Mouse (Mus musculus): ENCODE results near the gene Eif3l.

Eif3l gene

GRCm38 (mm10) chr15:79123751-79124150 lies 48.8 kb downstream of the Eif3l start:
- no peak for DNase-seq (ENCODE audit: low spot score in 2 of 2)

GRCm38 (mm10) chr15:79124331-79124875 lies 49.4 kb downstream of the Eif3l start:
- DNase-seq (ENCODE audit: low spot score in 2 of 2): no peak

- DNase-seq (ENCODE audit: low spot score in 2 of 2): peak in 1 of 2 experiments; percentile 44
Observed at GRCm38 (mm10) chr15:79126217-79126932, 51.4 kb downstream of the Eif3l start.

DNA sequence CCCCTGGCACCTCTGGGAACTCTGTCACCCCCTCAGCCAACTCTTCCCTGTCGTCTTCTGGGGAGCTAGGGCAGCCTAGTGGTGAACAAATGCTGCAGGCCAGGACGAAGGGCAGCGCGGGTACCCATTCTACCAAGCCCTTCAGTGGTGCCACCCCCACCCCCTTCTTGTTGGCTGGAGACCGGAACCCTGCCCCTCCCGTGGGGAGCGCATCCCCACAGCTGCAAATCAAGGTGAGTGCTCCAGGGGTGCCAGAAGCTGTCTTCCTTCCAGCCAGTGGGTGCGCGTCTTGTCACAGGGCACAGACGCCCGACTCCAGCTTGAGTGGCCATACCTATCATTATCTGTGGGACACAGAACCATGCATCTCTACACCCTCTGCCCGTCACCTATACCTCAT lies 52.1 kb downstream of the Eif3l start:
- no peak for DNase-seq (ENCODE audit: low spot score in 2 of 2)

DNA sequence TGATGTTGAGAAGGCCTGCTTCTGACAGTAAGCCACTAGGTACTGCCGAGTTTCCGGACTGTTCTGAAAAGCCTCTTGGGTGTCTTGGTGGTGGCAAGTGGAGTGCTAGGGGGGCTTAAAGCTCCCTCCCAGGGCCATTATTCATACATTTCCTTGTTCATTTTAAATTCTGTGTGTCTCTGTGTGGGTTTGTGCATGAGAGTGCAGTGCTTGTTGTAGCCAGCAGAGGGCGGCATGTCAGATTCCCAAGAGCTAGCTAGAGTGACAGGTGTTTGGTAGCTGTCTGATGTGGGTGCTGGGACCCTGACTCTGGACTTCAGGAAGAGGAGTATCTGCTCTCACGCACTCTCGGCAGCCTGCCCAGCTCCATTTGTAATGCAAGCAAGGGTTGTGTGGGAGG lies 53.2 kb downstream of the Eif3l start:
- DNase-seq (ENCODE audit: low spot score in 2 of 2): no peak

DNA sequence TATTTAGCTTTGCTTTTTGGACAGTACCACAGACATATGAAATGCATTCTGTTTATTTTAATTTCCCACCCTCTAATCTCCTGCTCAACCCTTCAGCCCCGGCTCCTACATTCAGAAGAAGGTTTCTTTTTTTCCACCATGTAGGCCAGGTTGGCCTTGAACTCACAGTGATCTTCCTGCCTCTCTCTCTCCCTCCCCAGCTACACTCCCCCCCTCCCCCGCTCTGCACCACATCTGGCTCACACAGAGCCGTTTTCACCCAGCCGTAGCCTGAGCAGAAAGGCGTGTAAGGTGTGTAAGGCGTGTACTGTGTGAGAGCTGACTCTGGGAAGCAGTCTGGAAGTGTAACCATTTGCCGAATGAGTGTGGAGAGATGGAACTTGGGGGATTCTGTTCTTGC lies 54.3 kb downstream of the Eif3l start:
- no peak for DNase-seq (ENCODE audit: low spot score in 2 of 2)

DNA sequence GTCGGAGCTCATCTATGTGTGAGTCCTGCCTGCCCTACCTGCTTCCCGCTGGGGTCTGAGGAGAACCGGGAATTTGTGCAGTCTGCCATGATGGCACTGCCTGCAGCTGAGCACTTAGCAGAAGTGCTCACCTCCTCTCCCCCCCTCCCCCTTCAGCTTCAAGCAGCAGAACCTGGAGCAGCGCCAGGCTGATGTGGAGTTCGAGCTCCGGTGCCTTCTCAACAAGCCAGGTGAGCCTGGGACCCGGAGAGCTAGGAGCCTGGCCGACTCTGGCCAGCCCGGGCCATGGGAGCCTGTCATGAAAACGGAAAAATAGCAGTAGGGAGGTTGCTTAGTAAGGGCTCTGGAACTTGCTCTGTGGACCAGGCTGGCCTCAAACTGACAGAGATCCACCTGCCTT lies 55.8 kb downstream of the Eif3l start:
- no peak for DNase-seq (ENCODE audit: low spot score in 2 of 2)

GRCm38 (mm10) chr15:79131442-79131841 lies 56.5 kb downstream of the Eif3l start:
- DNase-seq (ENCODE audit: low spot score in 2 of 2): no peak

DNA sequence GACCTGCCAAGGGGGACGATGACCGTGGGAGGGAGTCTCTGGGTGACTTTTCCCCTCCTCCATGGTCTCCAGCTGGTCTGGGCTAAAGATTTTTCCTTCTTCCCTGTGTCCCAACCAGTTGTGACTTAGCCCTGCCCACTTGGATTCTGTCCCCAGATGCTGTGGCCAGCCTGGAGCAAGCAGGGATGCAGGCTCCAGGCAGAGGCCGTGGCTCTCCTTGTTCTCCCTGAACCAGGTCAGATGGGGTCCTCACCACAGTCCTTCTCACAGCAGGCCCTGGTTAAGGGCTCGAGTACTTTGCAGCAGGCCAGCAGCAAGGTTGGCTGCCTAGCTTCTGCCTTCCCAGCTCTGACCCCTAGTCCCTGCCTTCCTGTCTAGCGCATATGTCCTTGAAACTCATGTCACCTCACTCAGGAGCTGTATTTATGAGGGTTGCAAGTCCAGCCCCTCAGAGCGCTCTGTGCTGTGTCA lies 58.2 kb downstream of the Eif3l start:
- DNase-seq (ENCODE audit: low spot score in 2 of 2): no peak

GRCm38 (mm10) chr15:79134496-79135270 lies 59.7 kb downstream of the Eif3l start:
- no peak for DNase-seq (ENCODE audit: low spot score in 2 of 2)

DNA sequence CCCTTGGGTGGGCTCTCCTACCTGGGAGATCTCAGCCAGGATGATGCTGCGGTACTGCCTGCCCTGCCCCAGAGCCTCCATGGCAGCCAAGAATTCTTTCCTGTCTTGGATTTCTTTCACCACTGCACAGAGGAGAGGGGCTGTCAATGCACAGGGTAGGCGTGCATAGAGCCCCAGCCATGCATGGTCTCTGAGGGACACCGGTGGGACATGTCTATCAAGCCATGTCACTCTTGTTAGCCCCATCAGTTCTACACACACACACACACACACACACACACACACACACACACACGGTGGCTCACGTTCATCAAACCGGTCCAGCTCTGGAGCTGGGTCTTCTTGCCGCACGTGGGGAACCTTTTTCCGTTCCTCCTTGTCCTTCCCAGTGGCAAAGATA lies 60.4 kb downstream of the Eif3l start:
- no peak for DNase-seq (ENCODE audit: low spot score in 2 of 2)

DNA sequence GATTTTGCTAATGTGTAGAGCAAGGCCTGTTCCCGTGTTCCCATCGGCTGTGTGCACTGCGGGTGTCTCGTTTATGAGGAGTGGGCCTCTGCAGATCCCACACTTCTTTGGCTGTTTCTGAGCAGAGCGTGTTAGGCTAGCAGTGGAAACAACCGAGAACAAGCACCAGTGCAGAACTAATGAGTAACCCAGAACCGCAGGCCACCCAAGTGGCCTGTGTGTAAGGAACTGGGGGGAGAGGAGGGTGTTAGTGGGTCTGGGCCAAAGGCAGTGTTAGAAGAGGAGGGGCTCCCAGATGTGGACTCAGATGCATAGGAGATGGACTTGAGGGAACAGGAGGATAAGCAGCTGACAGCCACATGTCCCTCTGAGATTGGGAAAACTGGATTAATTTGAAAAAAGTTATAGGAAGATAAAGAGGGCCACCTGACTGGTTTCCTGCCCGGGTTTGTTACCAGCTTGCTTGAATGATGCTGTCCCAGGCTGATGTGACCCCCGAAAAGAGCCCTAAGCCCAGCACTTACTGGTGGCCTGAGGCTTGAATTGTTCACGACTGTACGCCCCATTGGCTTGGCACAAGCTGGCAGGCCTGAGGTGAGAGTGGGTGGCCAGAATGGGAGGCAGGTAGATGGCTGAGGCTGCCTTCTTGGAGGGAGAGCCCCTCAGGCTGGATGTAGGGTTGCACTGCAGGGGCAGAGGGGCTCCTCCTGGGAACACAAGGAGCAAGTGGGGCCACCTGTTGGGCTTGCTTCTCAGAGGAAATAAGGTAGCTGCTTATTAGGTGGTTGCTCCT lies 61.0 kb downstream of the Eif3l start:
- DNase-seq (ENCODE audit: low spot score in 2 of 2): no peak

DNA sequence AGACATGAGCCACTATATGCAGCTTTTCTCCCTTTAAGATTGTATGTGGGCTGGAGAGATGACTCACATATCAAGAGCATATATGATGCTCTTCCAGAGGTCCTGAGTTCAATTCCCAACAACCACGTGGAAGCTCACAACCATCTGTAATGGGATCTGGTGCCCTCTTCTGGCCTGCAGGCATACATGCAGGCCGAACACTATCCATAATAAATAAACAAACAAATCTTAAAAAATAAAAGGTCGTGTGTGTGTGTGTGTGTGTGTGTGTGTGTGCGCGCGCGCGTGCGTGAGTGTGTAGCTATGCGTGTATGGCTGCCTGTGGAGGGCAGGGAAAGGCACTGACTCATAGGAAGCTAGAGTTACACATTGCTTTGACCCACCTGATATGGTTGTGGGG lies 64.7 kb downstream of the Eif3l start:
- no peak for DNase-seq (ENCODE audit: low spot score in 2 of 2)

DNA sequence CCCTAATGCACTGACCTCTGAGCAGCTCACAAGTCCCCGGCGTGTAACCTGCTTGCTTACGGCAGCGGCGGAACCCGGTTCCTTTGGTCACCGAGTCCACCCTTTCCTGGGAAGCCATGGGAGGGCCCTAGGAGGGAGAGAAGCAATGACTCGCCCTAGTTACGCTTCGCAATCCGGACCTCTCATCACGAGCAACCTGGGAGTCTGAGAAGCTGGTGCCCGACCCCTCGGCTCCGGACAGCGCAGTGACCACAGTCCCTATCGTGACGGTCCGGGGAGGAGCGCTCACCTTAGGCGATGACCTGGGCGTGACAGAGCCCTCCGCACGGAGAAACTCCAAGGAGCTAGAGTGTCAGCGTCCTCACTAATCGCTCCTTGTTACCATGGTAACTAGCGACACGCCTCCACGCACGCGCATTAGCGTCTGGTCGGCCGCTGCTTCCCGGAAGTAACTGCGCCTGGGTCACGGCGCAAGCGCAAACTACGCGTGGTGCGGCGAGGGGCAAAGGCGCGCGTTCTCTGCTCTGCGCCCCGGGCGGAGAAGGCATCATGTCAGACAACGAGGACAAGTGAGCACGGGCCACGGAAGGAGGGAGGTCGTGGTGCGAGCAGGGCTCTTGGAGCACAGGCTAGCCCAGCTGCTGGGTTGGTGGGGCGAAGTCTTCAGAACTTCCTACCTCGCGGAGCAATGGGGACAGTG lies 66.0 kb downstream of the Eif3l start, which contains the start of the genes Polr2f and 1700088E04Rik:
Polr2f (plus strand) TSS at position 144 of the 700 bp plus-strand sequence.
1700088E04Rik (minus strand) TSS at position 388 of the 700 bp plus-strand sequence.
- peak; percentile 91 to 97 for DNase-seq (ENCODE audit: low spot score in 2 of 2)

- no peak for DNase-seq (ENCODE audit: low spot score in 2 of 2)
Observed at GRCm38 (mm10) chr15:79141566-79141917, 66.6 kb downstream of the Eif3l start.

GRCm38 (mm10) chr15:79143316-79143715 lies 68.3 kb downstream of the Eif3l start:
- DNase-seq (ENCODE audit: low spot score in 2 of 2): no peak
